Mouse (Mus musculus): ENCODE data around the gene Olfr1179. TPM values are rescaled to one million over a fixed set of nuclear protein-coding genes. Genes with fewer than 3 reads are reported as not detected.
"Not testable (repeated sequence)": the region's sequence is repeated elsewhere in the genome, so short reads cannot be mapped to it uniquely, and the experiment has no call there.

Olfr1179 gene
- polyA plus RNA-seq (2012) = not detected in 2 replicates

DNA sequence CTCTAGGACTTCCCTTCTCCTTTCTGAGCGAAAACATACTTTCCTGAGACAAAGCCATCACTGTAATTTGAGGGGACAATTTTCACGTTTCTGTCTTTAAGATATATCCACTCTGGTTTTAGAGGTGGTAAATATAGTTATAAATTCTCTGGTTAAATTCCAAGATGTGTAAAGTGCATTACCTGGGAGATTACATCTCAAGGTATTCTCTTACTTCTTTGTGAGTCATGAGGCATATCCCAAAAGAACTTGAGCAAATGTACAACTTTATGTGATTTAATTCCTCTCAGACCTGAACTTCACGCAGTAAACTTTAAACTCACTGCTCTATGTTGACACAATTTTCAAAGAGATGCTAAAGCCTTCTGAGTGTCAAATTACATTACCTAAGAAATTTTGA is at the start of gene Olfr1179:
TSS of gene Olfr1179 (minus strand) at position 101 of the 400 bp plus-strand sequence.
- TF ChIP-seq GATA1 (IDR thresholded peaks at IDR 0.05; ENCODE audit: low read length) = no peak

DNA sequence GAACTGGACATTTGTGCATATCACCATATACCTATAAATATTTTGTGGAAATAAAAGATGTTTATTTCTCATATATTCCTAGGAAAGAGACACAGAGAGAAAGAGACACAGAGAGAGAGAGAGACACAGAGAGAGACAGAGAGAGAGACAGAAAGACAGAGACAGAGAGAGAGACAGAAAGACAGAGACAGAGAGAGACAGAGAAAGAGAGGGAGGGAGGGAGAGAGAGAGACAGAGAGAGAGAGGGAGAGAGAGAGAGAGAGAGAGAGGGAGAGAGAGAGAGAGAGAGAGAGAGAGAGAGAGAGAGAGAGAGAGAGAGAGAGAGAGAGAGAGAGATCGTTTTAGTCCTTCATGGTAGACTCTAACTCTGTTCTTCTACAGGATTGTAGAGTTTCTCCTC is 48.3 kb upstream of the Olfr1179 start, which contains the start of gene Olfr1183:
TSS of gene Olfr1183 (plus strand) at position 301 of the 400 bp plus-strand sequence.
- not testable (repeated sequence) for TF ChIP-seq GATA1 (IDR thresholded peaks at IDR 0.05; ENCODE audit: low read length)

DNA sequence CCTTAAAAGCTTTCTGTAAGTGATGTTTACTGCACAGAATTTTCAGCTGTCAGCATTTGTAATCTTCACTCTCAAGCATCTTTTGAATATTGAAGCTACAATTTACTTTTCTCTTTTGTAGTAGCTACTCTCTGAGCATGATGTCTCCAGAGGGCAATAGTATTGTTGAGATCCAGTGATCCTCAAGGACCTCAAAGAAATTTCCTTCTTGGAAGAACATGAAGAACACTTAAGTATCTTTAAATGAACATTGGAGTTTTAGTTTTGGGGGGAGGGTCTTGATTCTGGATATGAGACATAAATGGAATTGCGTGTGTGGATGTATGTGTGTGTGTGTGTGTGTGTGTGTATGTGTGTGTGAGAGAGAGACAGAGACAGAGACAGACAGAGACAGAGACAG is 42.8 kb upstream of the Olfr1179 start, which contains the start of gene Gm13757:
TSS of gene Gm13757 (minus strand) at position 101 of the 400 bp plus-strand sequence.
- no peak for TF ChIP-seq GATA1 (IDR thresholded peaks at IDR 0.05; ENCODE audit: low read length)

DNA sequence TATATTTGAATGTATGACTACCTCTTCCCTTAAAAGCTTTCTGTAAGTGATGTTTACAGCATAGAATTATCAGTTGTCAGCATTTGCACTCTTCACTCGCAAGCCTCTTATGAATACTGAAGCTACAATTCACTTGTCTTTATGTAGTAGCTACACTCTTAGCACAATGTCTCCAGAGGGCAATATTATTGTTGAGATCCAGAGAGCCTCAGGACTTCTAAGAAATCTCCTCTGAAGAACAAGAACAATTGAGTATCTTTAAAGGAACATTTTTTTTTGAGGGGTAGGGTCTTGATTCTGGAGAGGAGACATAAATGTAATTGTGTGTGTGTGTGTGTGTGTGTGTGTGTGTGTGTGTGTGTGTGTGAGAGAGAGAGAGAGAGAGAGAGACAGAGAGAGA is 19.8 kb upstream of the Olfr1179 start, which contains the start of gene Olfr1181:
TSS of gene Olfr1181 (minus strand) at position 101 of the 400 bp plus-strand sequence.
- TF ChIP-seq GATA1 (IDR thresholded peaks at IDR 0.05; ENCODE audit: low read length) = no peak

DNA sequence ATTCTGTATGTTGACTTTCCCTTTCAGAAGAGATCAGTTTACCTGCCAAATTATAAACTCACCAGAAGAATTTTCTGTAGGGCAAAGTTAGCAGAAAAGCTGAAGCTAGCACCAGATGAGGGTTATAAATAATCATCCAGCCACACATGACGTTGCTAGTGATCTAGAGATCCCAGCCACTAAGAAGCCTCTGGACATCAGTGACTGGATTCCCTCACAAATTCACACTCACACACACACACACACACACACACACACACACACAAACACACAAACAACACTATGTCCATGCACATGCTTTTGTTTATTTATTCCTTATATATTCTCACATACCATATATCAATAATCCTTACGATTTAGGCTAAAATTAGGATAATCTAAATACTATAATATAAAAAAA is 12.8 kb upstream of the Olfr1179 start, which contains the start of gene Olfr1180:
TSS of gene Olfr1180 (minus strand) at position 101 of the 400 bp plus-strand sequence.
- no peak for TF ChIP-seq GATA1 (IDR thresholded peaks at IDR 0.05; ENCODE audit: low read length)

DNA sequence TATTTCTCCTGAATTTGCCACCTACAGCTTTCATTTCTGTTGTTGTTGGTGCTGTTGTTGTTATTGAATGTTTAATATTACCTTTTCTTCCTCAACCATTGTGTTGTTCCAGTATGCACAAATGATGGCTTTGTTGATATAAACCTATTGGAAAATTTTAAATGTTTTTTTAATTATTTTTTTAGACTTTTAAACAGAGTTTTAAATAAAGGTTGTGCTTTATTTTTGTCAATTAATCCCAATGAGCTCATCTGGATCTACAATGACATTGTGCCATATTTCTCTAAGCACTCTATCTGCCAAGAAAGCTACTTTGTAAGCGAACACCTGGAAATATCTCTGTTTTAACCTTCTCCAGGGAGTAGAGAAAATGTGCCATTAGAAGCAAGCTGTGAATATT is 19.5 kb downstream of the Olfr1179 start, which contains the start of gene Olfr1178:
TSS of gene Olfr1178 (plus strand) at position 301 of the 400 bp plus-strand sequence.
- no peak for TF ChIP-seq GATA1 (IDR thresholded peaks at IDR 0.05; ENCODE audit: low read length)

DNA sequence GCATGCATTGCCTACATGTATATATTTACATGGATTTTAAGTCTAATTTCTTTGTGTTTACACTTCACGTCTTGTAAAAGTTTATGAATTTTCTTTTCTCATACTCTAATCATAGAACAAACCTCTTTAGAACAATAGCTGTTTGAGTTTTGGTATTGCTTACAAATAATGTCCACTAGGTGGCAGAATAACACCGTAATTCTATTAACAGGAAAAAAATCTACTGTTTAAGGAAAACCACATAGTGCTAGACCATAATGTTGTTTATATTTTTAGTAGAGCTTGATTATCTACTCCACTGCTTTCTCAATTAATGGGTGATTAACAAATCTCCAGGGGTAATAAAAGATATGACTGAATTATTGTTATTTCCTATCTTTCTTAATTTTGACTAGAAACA is 49.9 kb downstream of the Olfr1179 start:
- TF ChIP-seq GATA1 (IDR thresholded peaks at IDR 0.05; ENCODE audit: low read length) = no peak

Other genes with a start within 250 kb of the Olfr1179 start
- gene Olfr1168, start 224.6 kb downstream of the Olfr1179 start, polyA plus RNA-seq (2012) = not detected in 2 replicates
- not detected in 2 replicates for gene Olfr1170, start 178.1 kb downstream of the Olfr1179 start, polyA plus RNA-seq (2012)
- not detected in 2 replicates for gene Olfr1173, start 126.6 kb downstream of the Olfr1179 start, polyA plus RNA-seq (2012)
- not detected in 2 replicates for gene Olfr1174-ps, start 91.3 kb downstream of the Olfr1179 start, polyA plus RNA-seq (2012)
- not detected in 2 replicates for gene Olfr1175-ps, start 79.2 kb downstream of the Olfr1179 start, polyA plus RNA-seq (2012)
- gene Olfr1176, start 69.7 kb downstream of the Olfr1179 start, polyA plus RNA-seq (2012) = not detected in 2 replicates
- gene Olfr1177-ps, start 60.0 kb downstream of the Olfr1179 start, polyA plus RNA-seq (2012) = not detected in 2 replicates
- gene Olfr1178, start 19.4 kb downstream of the Olfr1179 start, polyA plus RNA-seq (2012) = not detected in 2 replicates
- gene Olfr1180, start 12.7 kb upstream of the Olfr1179 start, polyA plus RNA-seq (2012) = not detected in 2 replicates
- not detected in 2 replicates for gene Olfr1181, start 19.7 kb upstream of the Olfr1179 start, polyA plus RNA-seq (2012)
- gene Gm13757, start 42.7 kb upstream of the Olfr1179 start, polyA plus RNA-seq (2012) = not detected in 2 replicates
- gene Olfr1183, start 48.4 kb upstream of the Olfr1179 start, polyA plus RNA-seq (2012) = not detected in 2 replicates
- not detected in 2 replicates for gene Olfr1184, start 77.1 kb upstream of the Olfr1179 start, polyA plus RNA-seq (2012)
- gene Olfr1185-ps1, start 86.9 kb upstream of the Olfr1179 start, polyA plus RNA-seq (2012) = not detected in 2 replicates
- gene Olfr1186, start 112.1 kb upstream of the Olfr1179 start, polyA plus RNA-seq (2012) = not detected in 2 replicates
- gene Olfr1188, start 150.5 kb upstream of the Olfr1179 start, polyA plus RNA-seq (2012) = not detected in 2 replicates
- not detected in 2 replicates for gene Olfr1189, start 180.0 kb upstream of the Olfr1179 start, polyA plus RNA-seq (2012)
- gene Olfr1191-ps1, start 234.1 kb upstream of the Olfr1179 start, polyA plus RNA-seq (2012) = not detected in 2 replicates
- not detected in 2 replicates for gene Olfr1192-ps1, start 242.1 kb upstream of the Olfr1179 start, polyA plus RNA-seq (2012)

Measured in G1E-ER4 (cell line).